Mouse (Mus musculus): Measurements from ENCODE around the gene Ccdc181.

- TF ChIP-seq CTCF (conservative IDR thresholded peaks at IDR 0.05; ENCODE audit: insufficient read depth, insufficient read length, low read depth, low read length) = no peak
- no peak for TF ChIP-seq POLR2A (IDR thresholded peaks at IDR 0.05; ENCODE audit: low read depth, low read length)
Measured at GRCm38 (mm10) chr1:164270941-164271340, 4.4 kb upstream of the Ccdc181 start.

Data from kidney, adult 2 months (tissue).